Mouse (Mus musculus): ENCODE measurements at regions not wholly inside any gene's neighbourhood (a gene's known extent, or its start where the extent isn't known, plus 50 kb on each side); places are given as distances from the start of the nearest gene placed in this dataset.

GRCm38 (mm10) chr1:151098763-151099162, 83.6 kb upstream of the Gm47985 start:
- Histone ChIP-seq H3K27me3 (ENCODE audit: control insufficient read depth, insufficient read depth, low read length) (no peaks in the 10 kb centered on the region), H3K4me1 (ENCODE audit: control insufficient read depth, insufficient read depth, low read length) (peaks cover 9% of the 10 kb centered on the region), H3K27ac (replicated peaks; ENCODE audit: low read depth, low read length) (no peak overlapping the region), H3K9ac (replicated peaks; ENCODE audit: low read length) (no peak overlapping the region), H3K36me3 (ENCODE audit: control insufficient read depth, insufficient read depth, low read length) (no peaks in the 10 kb centered on the region), H3K9me3 (ENCODE audit: control insufficient read depth, low read length) (no peaks in the 10 kb centered on the region), H3K4me2 (ENCODE audit: low read length) (no peak overlapping the region), H3K4me3 (replicated peaks; ENCODE audit: low read depth, low read length) (no peak overlapping the region)
- ATAC-seq (ENCODE audit: low FRiP score, low TSS enrichment) (no peak), DNase-seq (no peak)
- WGBS: 88% methylated on average over 1 of the region's 1 CpGs

DNA sequence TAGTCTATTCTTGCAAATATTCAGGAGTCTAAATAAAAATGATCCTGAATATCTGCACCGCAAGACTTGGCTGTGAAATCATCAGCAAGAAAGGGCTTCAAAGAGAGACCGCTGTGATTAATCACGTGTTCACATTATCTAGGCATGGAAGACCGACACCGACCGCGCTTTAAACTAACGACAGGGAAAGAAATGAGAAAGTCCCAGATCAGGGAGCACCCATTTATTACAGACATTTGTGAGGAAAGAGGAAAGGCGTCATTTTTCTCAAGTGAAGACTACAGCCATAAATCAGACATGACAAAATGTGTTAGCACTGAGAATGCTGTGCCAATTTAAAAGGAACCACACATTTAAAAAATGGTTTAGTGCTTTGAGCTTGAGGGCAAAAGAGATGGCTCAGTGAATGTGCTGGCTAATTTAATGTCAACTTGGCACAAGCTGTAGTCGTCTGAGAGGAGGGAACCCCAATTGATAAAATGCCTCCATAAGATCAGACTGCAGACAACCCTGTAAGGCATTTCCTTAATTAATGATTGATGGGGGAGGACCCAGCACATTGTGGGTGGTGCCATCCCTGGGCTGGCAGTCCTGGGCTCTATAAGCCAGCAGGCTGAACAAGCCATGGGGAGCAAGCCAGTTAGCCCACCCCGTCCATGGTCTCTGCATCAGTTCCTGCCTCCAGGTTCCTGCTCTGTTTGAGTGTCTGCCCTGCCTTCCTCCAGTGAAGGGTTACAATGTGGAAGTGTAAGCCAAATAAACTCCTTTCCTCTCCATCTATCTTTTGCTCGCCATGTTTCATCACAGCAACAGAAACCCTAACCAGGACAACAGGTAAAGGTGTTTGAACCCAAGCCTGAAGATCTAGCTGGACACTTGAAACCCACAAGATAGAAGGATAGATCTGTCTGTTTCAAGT, 81.5 kb upstream of the Gm47985 start:
- Histone ChIP-seq H3K4me1 (ENCODE audit: control insufficient read depth, insufficient read depth, low read length) (peaks cover 4% of the 10 kb centered on the region), H3K9ac (replicated peaks; ENCODE audit: low read length) (no peak overlapping the region), H3K36me3 (ENCODE audit: control insufficient read depth, insufficient read depth, low read length) (no peaks in the 10 kb centered on the region), H3K9me3 (ENCODE audit: control insufficient read depth, low read length) (no peaks in the 10 kb centered on the region), H3K4me3 (replicated peaks; ENCODE audit: low read depth, low read length) (no peak overlapping the region), H3K27me3 (ENCODE audit: control insufficient read depth, insufficient read depth, low read length) (no peaks in the 10 kb centered on the region), H3K27ac (replicated peaks; ENCODE audit: low read depth, low read length) (no peak overlapping the region), H3K4me2 (ENCODE audit: low read length) (no peak overlapping the region)
- WGBS: 87% methylated on average over 12 of the region's 12 CpGs
- ATAC-seq (ENCODE audit: low FRiP score, low TSS enrichment) (no peak), DNase-seq (no peak)

DNA sequence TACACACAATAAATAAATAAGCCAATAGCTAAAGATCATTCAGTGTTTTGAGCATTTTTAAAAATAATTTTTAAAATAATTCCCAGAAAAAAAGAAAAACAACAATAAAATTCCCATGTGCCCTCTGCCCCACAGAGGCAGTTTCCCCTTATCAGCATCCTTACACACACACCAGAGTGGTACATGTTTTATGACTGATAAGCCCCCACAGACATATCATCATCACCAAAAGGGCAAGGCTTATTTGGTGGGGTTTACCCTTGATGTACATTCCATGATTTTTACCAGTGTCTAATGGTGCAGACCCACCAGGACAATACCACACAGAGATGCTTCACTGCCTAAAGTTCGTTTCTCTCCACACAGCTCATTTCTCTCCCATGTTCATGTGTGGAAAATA, 80.8 kb upstream of the Gm47985 start:
- 71% methylated on average over 1 of the region's 1 CpGs for WGBS
- no peak overlapping the region for H3K27ac ChIP-seq (replicated peaks; ENCODE audit: low read depth, low read length)
- no peaks in the 10 kb centered on the region for H3K36me3 ChIP-seq (ENCODE audit: control insufficient read depth, insufficient read depth, low read length)
- H3K4me3 ChIP-seq (replicated peaks; ENCODE audit: low read depth, low read length): no peak overlapping the region
- no peaks in the 10 kb centered on the region for H3K27me3 ChIP-seq (ENCODE audit: control insufficient read depth, insufficient read depth, low read length)
- no peaks in the 10 kb centered on the region for H3K4me1 ChIP-seq (ENCODE audit: control insufficient read depth, insufficient read depth, low read length)
- DNase-seq: no peak
- H3K4me2 ChIP-seq (ENCODE audit: low read length): no peak overlapping the region
- no peaks in the 10 kb centered on the region for H3K9me3 ChIP-seq (ENCODE audit: control insufficient read depth, low read length)
- no peak for ATAC-seq (ENCODE audit: low FRiP score, low TSS enrichment)
- no peak overlapping the region for H3K9ac ChIP-seq (replicated peaks; ENCODE audit: low read length)

DNA sequence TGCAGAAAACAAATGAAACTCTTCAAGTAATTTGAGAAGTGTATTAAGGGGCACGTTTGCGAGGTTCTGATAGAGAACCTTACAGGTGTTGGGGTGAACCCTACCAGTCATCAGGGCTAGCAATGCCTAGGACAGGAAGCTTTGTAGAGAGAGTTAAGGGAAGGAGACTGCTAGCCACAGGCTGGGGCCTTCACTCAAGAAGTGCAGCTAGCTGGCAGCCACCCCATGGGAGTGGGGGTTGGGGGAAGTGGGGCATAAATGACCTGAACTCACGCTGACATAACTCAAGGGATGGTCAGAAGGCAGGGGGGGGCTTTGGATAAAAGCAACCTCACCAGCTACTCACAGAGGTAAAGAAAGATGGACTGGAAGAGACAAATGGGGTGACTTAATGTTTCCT, 80.3 kb upstream of the Gm47985 start:
- Histone ChIP-seq H3K27ac (replicated peaks; ENCODE audit: low read depth, low read length) (no peak overlapping the region), H3K4me1 (ENCODE audit: control insufficient read depth, insufficient read depth, low read length) (no peaks in the 10 kb centered on the region), H3K4me3 (replicated peaks; ENCODE audit: low read depth, low read length) (no peak overlapping the region), H3K9me3 (ENCODE audit: control insufficient read depth, low read length) (no peaks in the 10 kb centered on the region), H3K36me3 (ENCODE audit: control insufficient read depth, insufficient read depth, low read length) (no peaks in the 10 kb centered on the region), H3K9ac (replicated peaks; ENCODE audit: low read length) (no peak overlapping the region), H3K27me3 (ENCODE audit: control insufficient read depth, insufficient read depth, low read length) (no peaks in the 10 kb centered on the region), H3K4me2 (ENCODE audit: low read length) (no peak overlapping the region)
- no peak for ATAC-seq (ENCODE audit: low FRiP score, low TSS enrichment)
- 82% methylated on average over 3 of the region's 3 CpGs for WGBS
- DNase-seq: no peak

DNA sequence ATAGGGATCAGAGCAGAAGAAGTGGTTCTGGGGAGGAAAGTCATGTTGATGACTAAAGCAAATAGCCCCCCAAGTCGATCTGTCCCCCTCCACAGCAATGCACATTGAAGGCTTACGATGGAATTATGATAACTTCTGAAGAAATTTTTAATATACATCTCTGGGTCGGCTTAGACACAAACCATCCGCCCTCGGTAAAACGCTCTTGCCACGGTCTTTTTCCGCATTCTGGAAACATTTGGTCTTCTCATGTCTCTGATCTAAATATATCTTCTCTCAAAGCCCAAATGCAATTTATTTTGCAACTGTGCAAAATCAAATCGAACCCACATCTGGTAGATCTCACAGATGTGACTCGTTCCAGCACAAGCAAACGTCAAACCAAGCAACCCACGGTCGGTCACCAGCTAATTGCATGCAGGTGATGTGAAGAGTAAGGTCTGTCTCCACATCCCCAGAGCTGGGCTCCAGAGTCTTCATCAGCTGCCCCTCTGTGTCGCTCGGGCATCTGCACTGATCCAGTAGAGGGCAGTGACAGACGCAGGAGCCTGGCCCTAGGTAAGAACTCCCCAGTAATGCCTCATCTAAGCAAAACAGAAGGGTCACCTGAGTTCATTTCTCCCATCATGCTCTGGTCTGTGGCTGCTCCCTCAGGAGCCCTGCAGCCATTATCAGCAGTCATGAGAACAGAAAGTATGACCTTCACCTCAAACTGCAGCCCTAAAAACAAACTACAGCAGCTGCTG, 79.5 kb upstream of the Gm47985 start:
- Histone ChIP-seq H3K27ac (replicated peaks; ENCODE audit: low read depth, low read length) (no peak overlapping the region), H3K27me3 (ENCODE audit: control insufficient read depth, insufficient read depth, low read length) (no peaks in the 10 kb centered on the region), H3K4me1 (ENCODE audit: control insufficient read depth, insufficient read depth, low read length) (no peaks in the 10 kb centered on the region), H3K9me3 (ENCODE audit: control insufficient read depth, low read length) (no peaks in the 10 kb centered on the region), H3K4me2 (ENCODE audit: low read length) (no peak overlapping the region), H3K36me3 (ENCODE audit: control insufficient read depth, insufficient read depth, low read length) (no peaks in the 10 kb centered on the region), H3K4me3 (replicated peaks; ENCODE audit: low read depth, low read length) (no peak overlapping the region), H3K9ac (replicated peaks; ENCODE audit: low read length) (no peak overlapping the region)
- ATAC-seq (ENCODE audit: low FRiP score, low TSS enrichment) (no peak), DNase-seq (no peak)
- 91% methylated on average over 16 of the region's 16 CpGs for WGBS

DNA sequence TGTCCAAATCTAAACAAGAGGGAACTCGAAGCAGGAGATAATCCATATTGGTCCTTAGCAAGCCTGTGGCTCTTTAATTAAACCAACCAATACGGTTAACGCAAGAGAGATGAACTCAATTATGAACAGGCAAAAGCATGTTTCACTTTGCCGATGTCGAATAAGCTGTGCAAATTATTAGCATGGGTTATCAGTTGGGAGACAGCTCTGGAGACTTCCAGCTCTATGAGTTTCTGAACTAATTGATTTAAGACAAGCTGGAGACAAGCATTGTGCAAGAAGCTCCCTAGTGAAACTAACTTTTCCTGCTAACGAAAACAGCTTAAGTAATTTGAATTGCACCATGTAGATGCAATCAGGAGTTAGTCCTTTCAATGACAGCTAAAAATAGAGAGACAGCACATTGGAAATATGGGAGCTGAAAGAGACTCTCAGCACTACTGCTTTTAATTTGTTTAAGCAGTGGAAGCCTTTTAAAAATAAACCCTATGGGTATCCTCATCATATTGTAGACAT, 78.8 kb upstream of the Gm47985 start:
- no peak for DNase-seq
- 65% methylated on average over 6 of the region's 6 CpGs for WGBS
- H3K36me3 ChIP-seq (ENCODE audit: control insufficient read depth, insufficient read depth, low read length): no peaks in the 10 kb centered on the region

GRCm38 (mm10) chr1:151104346-151104745, 78.0 kb upstream of the Gm47985 start:
- H3K4me1 ChIP-seq (ENCODE audit: control insufficient read depth, insufficient read depth, low read length): no peaks in the 10 kb centered on the region
- H3K4me3 ChIP-seq (replicated peaks; ENCODE audit: low read depth, low read length): no peak overlapping the region
- 91% methylated on average over 5 of the region's 5 CpGs for WGBS
- H3K9me3 ChIP-seq (ENCODE audit: control insufficient read depth, low read length): no peaks in the 10 kb centered on the region
- DNase-seq (no peak), ATAC-seq (ENCODE audit: low FRiP score, low TSS enrichment) (no peak)
- no peak overlapping the region for H3K27ac ChIP-seq (replicated peaks; ENCODE audit: low read depth, low read length)
- H3K27me3 ChIP-seq (ENCODE audit: control insufficient read depth, insufficient read depth, low read length): no peaks in the 10 kb centered on the region
- H3K4me2 ChIP-seq (ENCODE audit: low read length): no peak overlapping the region
- H3K36me3 ChIP-seq (ENCODE audit: control insufficient read depth, insufficient read depth, low read length): no peaks in the 10 kb centered on the region
- no peak overlapping the region for H3K9ac ChIP-seq (replicated peaks; ENCODE audit: low read length)

More for the DNA sequence above, 78.8 kb upstream of the Gm47985 start:
- H3K9ac ChIP-seq (replicated peaks; ENCODE audit: low read length): no peak overlapping the region
- H3K27me3 ChIP-seq (ENCODE audit: control insufficient read depth, insufficient read depth, low read length): no peaks in the 10 kb centered on the region
- no peak overlapping the region for H3K4me2 ChIP-seq (ENCODE audit: low read length)
- no peak for ATAC-seq (ENCODE audit: low FRiP score, low TSS enrichment)
- no peaks in the 10 kb centered on the region for H3K9me3 ChIP-seq (ENCODE audit: control insufficient read depth, low read length)
- H3K4me1 ChIP-seq (ENCODE audit: control insufficient read depth, insufficient read depth, low read length): no peaks in the 10 kb centered on the region
- H3K27ac ChIP-seq (replicated peaks; ENCODE audit: low read depth, low read length): no peak overlapping the region
- no peak overlapping the region for H3K4me3 ChIP-seq (replicated peaks; ENCODE audit: low read depth, low read length)

- Histone ChIP-seq H3K9ac (replicated peaks; ENCODE audit: low read length) (no peak overlapping the region), H3K36me3 (ENCODE audit: control insufficient read depth, insufficient read depth, low read length) (no peaks in the 10 kb centered on the region), H3K4me1 (ENCODE audit: control insufficient read depth, insufficient read depth, low read length) (no peaks in the 10 kb centered on the region), H3K4me2 (ENCODE audit: low read length) (no peak overlapping the region), H3K9me3 (ENCODE audit: control insufficient read depth, low read length) (no peaks in the 10 kb centered on the region), H3K27me3 (ENCODE audit: control insufficient read depth, insufficient read depth, low read length) (no peaks in the 10 kb centered on the region), H3K4me3 (replicated peaks; ENCODE audit: low read depth, low read length) (no peak overlapping the region), H3K27ac (replicated peaks; ENCODE audit: low read depth, low read length) (no peak overlapping the region)
- ATAC-seq (ENCODE audit: low FRiP score, low TSS enrichment): no peak
- no peak for DNase-seq
- WGBS: 94% methylated on average over 2 of the region's 2 CpGs
These were observed 77.5 kb upstream of the Gm47985 start for GRCm38 (mm10) chr1:151104806-151105205.

Measured in midbrain, embryonic 14.5 days (tissue).